In the genomic region with DNA sequence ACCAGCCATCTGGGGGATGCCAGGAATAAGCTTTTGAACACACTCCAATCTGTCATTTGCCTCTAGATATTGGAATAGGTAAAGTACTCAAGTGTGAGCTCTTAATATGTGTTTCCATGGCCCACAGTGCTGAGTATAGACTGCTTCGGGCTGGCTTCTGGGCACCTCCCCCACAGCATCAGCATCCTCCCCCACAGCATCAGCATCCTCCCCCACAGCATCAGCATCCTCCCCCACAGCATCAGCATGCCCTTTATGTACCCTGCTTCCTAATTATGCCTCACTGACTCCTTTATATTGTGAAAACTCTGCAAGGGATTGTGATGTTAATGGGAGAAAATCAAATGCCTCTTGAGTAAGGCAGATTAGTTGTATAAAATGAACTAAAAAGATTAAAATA, we compare ENCODE assay signal across 32 mouse cellular contexts. TPM values are rescaled to one million over a fixed set of nuclear protein-coding genes. Genes with fewer than 3 reads are reported as not detected.
DNase-seq lines count a peak whose midpoint lies in the region; ATAC-seq and TF ChIP-seq lines count a peak whose summit lies in the region.
"Had no signal": no experiment of that assay in that cellular context is flagged by ENCODE, and none has a peak within 500 bp of the region (broad histone marks: within the 10 kb centered on the region; RNA-seq: fewer than 3 reads in every experiment).

No protein-coding gene starts in this region.

- no peak overlapping the region for H3K4me3 ChIP-seq in hindbrain, embryonic 13.5 days
- H3K4me3 ChIP-seq in hindbrain, postnatal 0 days (ENCODE audit: low read length): no peak overlapping the region
- no peak overlapping the region for H3K4me3 ChIP-seq in forebrain, embryonic 10.5 days
- H3K4me3 ChIP-seq in forebrain, embryonic 15.5 days: no peak overlapping the region
- no peak overlapping the region for H3K4me3 ChIP-seq in midbrain, embryonic 14.5 days (replicated peaks; ENCODE audit: low read depth, low read length)
- no peak overlapping the region for H3K4me3 ChIP-seq in intestine, postnatal 0 days (ENCODE audit: low read depth, low read length)
- H3K4me3 ChIP-seq: embryonic facial prominence, embryonic 13.5 days; left cerebral cortex, adult 2 months; limb, embryonic 12.5 days; liver, embryonic 15.5 days; myocyte; neural tube, embryonic 12.5 days had no signal

- H3K4me2 ChIP-seq in hindbrain, embryonic 13.5 days: no peak overlapping the region
- H3K4me2 ChIP-seq in hindbrain, postnatal 0 days (ENCODE audit: low read depth, low read length): no peak overlapping the region
- H3K4me2 ChIP-seq in forebrain, embryonic 15.5 days (replicated peaks): no peak overlapping the region
- H3K4me2 ChIP-seq in midbrain, embryonic 14.5 days (ENCODE audit: low read length): no peak overlapping the region
- H3K4me2 ChIP-seq in intestine, postnatal 0 days (replicated peaks; ENCODE audit: low read depth): no peak overlapping the region
- H3K4me2 ChIP-seq: embryonic facial prominence, embryonic 13.5 days; limb, embryonic 12.5 days; liver, embryonic 15.5 days; lung, embryonic 14.5 days; neural tube, embryonic 12.5 days had no signal

- H3K27ac ChIP-seq in hindbrain, embryonic 13.5 days: no peak overlapping the region
- no peak overlapping the region for H3K27ac ChIP-seq in hindbrain, postnatal 0 days
- H3K27ac ChIP-seq in forebrain, embryonic 10.5 days: peak overlapping the region; percentile 86
- peak overlapping the region; percentile 64 for H3K27ac ChIP-seq in forebrain, embryonic 15.5 days (replicated peaks)
- no peak overlapping the region for H3K27ac ChIP-seq in midbrain, embryonic 14.5 days (replicated peaks; ENCODE audit: low read depth, low read length)
- H3K27ac ChIP-seq in intestine, postnatal 0 days (ENCODE audit: low read depth, low read length): no peak overlapping the region
- H3K27ac ChIP-seq: embryonic facial prominence, embryonic 13.5 days; left cerebral cortex, adult 2 months; liver, embryonic 15.5 days; neural tube, embryonic 12.5 days had no signal

- peaks cover 10% of the 10 kb centered on the region for H3K4me1 ChIP-seq in hindbrain, embryonic 13.5 days (replicated peaks)
- H3K4me1 ChIP-seq in hindbrain, postnatal 0 days (ENCODE audit: insufficient read depth, low read length): no peaks in the 10 kb centered on the region
- peaks cover 52% of the 10 kb centered on the region for H3K4me1 ChIP-seq in forebrain, embryonic 10.5 days
- H3K4me1 ChIP-seq in forebrain, embryonic 15.5 days: peaks cover 36% of the 10 kb centered on the region
- H3K4me1 ChIP-seq in midbrain, embryonic 14.5 days (ENCODE audit: control insufficient read depth, insufficient read depth, low read length): peaks cover 21% of the 10 kb centered on the region
- no peaks in the 10 kb centered on the region for H3K4me1 ChIP-seq in intestine, postnatal 0 days (replicated peaks; ENCODE audit: control insufficient read depth, insufficient read depth, low read length)
- H3K4me1 ChIP-seq: liver, embryonic 15.5 days; neural tube, embryonic 12.5 days had no signal

- H3K9ac ChIP-seq in hindbrain, embryonic 13.5 days: no peak overlapping the region
- H3K9ac ChIP-seq in hindbrain, postnatal 0 days (replicated peaks; ENCODE audit: low read length): no peak overlapping the region
- H3K9ac ChIP-seq in forebrain, embryonic 15.5 days (replicated peaks): no peak overlapping the region
- no peak overlapping the region for H3K9ac ChIP-seq in midbrain, embryonic 14.5 days (replicated peaks; ENCODE audit: low read length)
- H3K9ac ChIP-seq in intestine, postnatal 0 days (ENCODE audit: low read depth, low read length): no peak overlapping the region
- H3K9ac ChIP-seq: embryonic facial prominence, embryonic 13.5 days; limb, embryonic 12.5 days; liver, embryonic 15.5 days; lung, embryonic 14.5 days; neural tube, embryonic 12.5 days had no signal

- TF ChIP-seq CTCF in hindbrain, postnatal 0 days (IDR thresholded peaks at IDR 0.05; ENCODE audit: low read depth): no peak
- no peak for TF ChIP-seq CTCF in intestine, postnatal 0 days (IDR thresholded peaks at IDR 0.05; ENCODE audit: low read depth)

- DNase-seq in hindbrain, postnatal 0 days (ENCODE audit: low spot score): no peak
- DNase-seq in forebrain, embryonic 10.5 days (ENCODE audit: extremely low spot score, low spot score): no peak
- DNase-seq in midbrain, embryonic 14.5 days: no peak
- DNase-seq in thymus, postnatal 0 days (ENCODE audit: low spot score): no peak
- no peak for DNase-seq in cerebellum, postnatal 36 days
- DNase-seq: adrenal gland, postnatal 14 days; cerebellum, adult 2 months; cerebellum, postnatal 14 days; embryo, embryonic 11 days; gastrocnemius, postnatal 10 days; heart, postnatal 14 days; kidney, adult 9 months; kidney, postnatal 10 days; layer of hippocampus, adult 9-11 months; lung, embryonic 14.5 days; lung, postnatal 14 days; right cerebral cortex, adult 18-20 months; spleen, adult 18-20 months; thymus, postnatal 25 days had no signal

- H3K9me3 ChIP-seq in hindbrain, embryonic 13.5 days: no peaks in the 10 kb centered on the region
- H3K9me3 ChIP-seq in hindbrain, postnatal 0 days (ENCODE audit: low read length): no peaks in the 10 kb centered on the region
- no peaks in the 10 kb centered on the region for H3K9me3 ChIP-seq in forebrain, embryonic 10.5 days
- H3K9me3 ChIP-seq in forebrain, embryonic 15.5 days: no peaks in the 10 kb centered on the region
- no peaks in the 10 kb centered on the region for H3K9me3 ChIP-seq in midbrain, embryonic 14.5 days (ENCODE audit: control insufficient read depth, low read length)
- H3K9me3 ChIP-seq in intestine, postnatal 0 days (ENCODE audit: control insufficient read depth): no peaks in the 10 kb centered on the region
- H3K9me3 ChIP-seq: embryonic facial prominence, embryonic 13.5 days; limb, embryonic 12.5 days; liver, embryonic 15.5 days; neural tube, embryonic 12.5 days had no signal

- ATAC-seq in hindbrain, embryonic 13.5 days (ENCODE audit: low FRiP score): peak; percentile 64; the same call in 1 of the 2 replicates
- no peak for ATAC-seq in hindbrain, postnatal 0 days
- peak; percentile 79 for ATAC-seq in forebrain, embryonic 15.5 days (replicated peaks)
- ATAC-seq in midbrain, embryonic 14.5 days (ENCODE audit: low FRiP score, low TSS enrichment): peak; percentile 79; the same call in 1 of the 2 replicates
- no peak for ATAC-seq in intestine, postnatal 0 days
- ATAC-seq: intestine, embryonic 16.5 days; Patski had no signal

- no peaks in the 10 kb centered on the region for H3K36me3 ChIP-seq in hindbrain, embryonic 13.5 days
- H3K36me3 ChIP-seq in hindbrain, postnatal 0 days (ENCODE audit: insufficient read depth, low read length): no peaks in the 10 kb centered on the region
- H3K36me3 ChIP-seq in forebrain, embryonic 10.5 days (replicated peaks): no peaks in the 10 kb centered on the region
- no peaks in the 10 kb centered on the region for H3K36me3 ChIP-seq in forebrain, embryonic 15.5 days
- no peaks in the 10 kb centered on the region for H3K36me3 ChIP-seq in midbrain, embryonic 14.5 days (ENCODE audit: control insufficient read depth, insufficient read depth, low read length)
- no peaks in the 10 kb centered on the region for H3K36me3 ChIP-seq in intestine, postnatal 0 days (ENCODE audit: control insufficient read depth, insufficient read depth)
- H3K36me3 ChIP-seq: embryonic facial prominence, embryonic 13.5 days; limb, embryonic 12.5 days; liver, embryonic 15.5 days; neural tube, embryonic 12.5 days had no signal

- H3K27me3 ChIP-seq in hindbrain, embryonic 13.5 days: no peaks in the 10 kb centered on the region
- H3K27me3 ChIP-seq in hindbrain, postnatal 0 days (ENCODE audit: insufficient read depth, low read length): no peaks in the 10 kb centered on the region
- no peaks in the 10 kb centered on the region for H3K27me3 ChIP-seq in forebrain, embryonic 10.5 days (ENCODE audit: poor library complexity, severe bottlenecking)
- H3K27me3 ChIP-seq in forebrain, embryonic 15.5 days: no peaks in the 10 kb centered on the region
- no peaks in the 10 kb centered on the region for H3K27me3 ChIP-seq in midbrain, embryonic 14.5 days (ENCODE audit: control insufficient read depth, insufficient read depth, low read length)
- H3K27me3 ChIP-seq in intestine, postnatal 0 days (replicated peaks; ENCODE audit: control insufficient read depth, insufficient read depth, low read length): no peaks in the 10 kb centered on the region
- H3K27me3 ChIP-seq: limb, embryonic 12.5 days; liver, embryonic 15.5 days; neural tube, embryonic 12.5 days had no signal

- WGBS in hindbrain, embryonic 13.5 days: 31% methylated on average over 1 of the region's 1 CpGs
- WGBS in hindbrain, postnatal 0 days: 13% methylated on average over 1 of the region's 1 CpGs
- WGBS in forebrain, embryonic 10.5 days: 28% methylated on average over 1 of the region's 1 CpGs
- 0% methylated on average over 1 of the region's 1 CpGs for WGBS in forebrain, embryonic 15.5 days
- WGBS in midbrain, embryonic 14.5 days: 3% methylated on average over 1 of the region's 1 CpGs
- 80% methylated on average over 1 of the region's 1 CpGs for WGBS in intestine, postnatal 0 days

RNA-seq across cellular contexts. Expression of a gene that starts 49.5 kb away (rescaled TPM):
- polyA plus RNA-seq in hindbrain, embryonic 13.5 days (2015; fragmentation: Nextera tagmentation; extraction: Ambion mirVana): 1.1 and 1.3 TPM in 2 replicates
- total RNA-seq in hindbrain, postnatal 0 days (2014; rRNA removed): 1.6 TPM in 2 replicates
- polyA plus RNA-seq in hindbrain, postnatal 0 days (2015; fragmentation: Nextera tagmentation; extraction: Ambion mirVana): 1.6 and 1.7 TPM in 2 replicates
- polyA plus RNA-seq in forebrain, embryonic 10.5 days (2016; fragmentation: Nextera tagmentation; extraction: Ambion mirVana): 1.6 and 2.0 TPM in 2 replicates
- 0.84 and 1.1 TPM in 2 replicates for polyA plus RNA-seq in forebrain, embryonic 15.5 days (2015; fragmentation: Nextera tagmentation; extraction: Ambion mirVana)
- 2.2 and 2.4 TPM in 2 replicates for polyA plus RNA-seq in midbrain, embryonic 14.5 days (2014; fragmentation: Nextera tagmentation; extraction: Ambion mirVana)
- 0.13 and 0.57 TPM in 2 replicates for polyA plus RNA-seq in thymus, postnatal 0 days (2015; fragmentation: Nextera tagmentation; extraction: Ambion mirVana)
- 87.8 and 91.4 TPM in 2 replicates for polyA plus RNA-seq in intestine, postnatal 0 days (2015; fragmentation: Nextera tagmentation; extraction: Ambion mirVana)
- total RNA-seq: liver, adult 2 months; MEL had no signal
- polyA plus RNA-seq: liver, adult 2 months had no signal

Comparison
In these comparisons a context has a peak if more than half of its experiments do, and no peak if none do; other contexts are left out.
1. ATAC-seq: peak in hindbrain, embryonic 13.5 days (single experiment), forebrain, embryonic 15.5 days (single experiment) and midbrain, embryonic 14.5 days (single experiment); none in hindbrain, postnatal 0 days (single experiment) and intestine, postnatal 0 days (single experiment).
2. H3K27ac ChIP-seq: peak in forebrain, embryonic 10.5 days (single experiment) and forebrain, embryonic 15.5 days (single experiment); none in hindbrain, embryonic 13.5 days (single experiment), hindbrain, postnatal 0 days (single experiment), midbrain, embryonic 14.5 days (single experiment) and intestine, postnatal 0 days (single experiment).
3. RNA of a gene that starts 49.5 kb away (polyA plus RNA-seq): 87.8 to 91.4 TPM in intestine, postnatal 0 days; 2.2 to 2.4 TPM in midbrain, embryonic 14.5 days, 1.6 to 2.0 TPM in forebrain, embryonic 10.5 days, 1.6 to 1.7 TPM in hindbrain, postnatal 0 days, 1.1 to 1.3 TPM in hindbrain, embryonic 13.5 days, 0.84 to 1.1 TPM in forebrain, embryonic 15.5 days and 0.13 to 0.57 TPM in thymus, postnatal 0 days; every median in the first group is over 10 times any median in the second.